ENCODE assay signal across 7 mouse cellular contexts in the genomic region with DNA sequence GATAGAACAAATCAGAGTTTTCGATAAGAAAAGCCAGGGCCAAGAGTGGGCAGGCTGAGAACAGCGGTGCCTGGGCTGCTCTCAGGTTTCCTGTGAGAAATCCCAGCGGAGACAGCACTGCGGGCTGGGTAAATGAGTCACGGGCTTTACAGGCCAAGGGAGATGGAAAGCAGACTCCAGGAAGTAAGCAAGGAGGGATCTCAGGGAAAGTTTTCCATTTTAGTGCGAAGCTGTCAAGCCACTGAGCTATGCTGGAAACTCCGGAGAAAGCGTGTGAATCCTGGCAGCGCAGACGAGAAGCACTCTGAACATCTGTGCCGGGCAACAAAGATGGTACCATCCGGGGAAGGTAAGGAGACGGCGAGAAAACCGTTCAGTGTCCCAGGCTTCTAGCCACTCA. TPM values are rescaled to one million over a fixed set of nuclear protein-coding genes. Genes with fewer than 3 reads are reported as not detected.
DNase-seq lines count a peak whose midpoint lies in the region; ATAC-seq and TF ChIP-seq lines count a peak whose summit lies in the region.

No protein-coding gene starts in this region.

- H3K4me2 ChIP-seq in intestine, embryonic 16.5 days (ENCODE audit: low read depth, low read length) = peak overlapping the region; percentile 44
- peak overlapping the region; percentile 91 for H3K4me2 ChIP-seq in myocyte (ENCODE audit: low read depth)

- peak; percentile 33 for DNase-seq in R1 (ENCODE audit: low read depth, low spot score)
- DNase-seq in heart, adult 11 months = peak; percentile 98
- no peak for DNase-seq in thymus, adult 18-20 months

- no peaks in the 10 kb centered on the region for H3K4me1 ChIP-seq in ES-Bruce4 (ENCODE audit: control insufficient read depth, insufficient read depth, low read length)
- H3K4me1 ChIP-seq in intestine, embryonic 16.5 days (ENCODE audit: control insufficient read depth, insufficient read depth, low read length) = peaks cover 26% of the 10 kb centered on the region

- H3K27ac ChIP-seq in ES-Bruce4 (ENCODE audit: insufficient read depth, low read length) = no peak overlapping the region
- peak overlapping the region; percentile 82 for H3K27ac ChIP-seq in intestine, embryonic 16.5 days (ENCODE audit: low read length)

- WGBS in intestine, embryonic 16.5 days = 8% methylated on average over 15 of the region's 15 CpGs

- H3K27me3 ChIP-seq in ES-Bruce4 (ENCODE audit: control insufficient read depth, insufficient read depth, low read length, poor library complexity, severe bottlenecking) (no peaks in the 10 kb centered on the region), myocyte (ENCODE audit: control insufficient read depth, insufficient read depth, insufficient read length) (no peaks in the 10 kb centered on the region)
- no peaks in the 10 kb centered on the region for H3K27me3 ChIP-seq in intestine, embryonic 16.5 days (replicated peaks; ENCODE audit: control insufficient read depth, insufficient read depth, low read length)

- no peaks in the 10 kb centered on the region for H3K9me3 ChIP-seq in ES-Bruce4 (replicated peaks; ENCODE audit: control insufficient read depth, insufficient read depth, low read length, poor library complexity, severe bottlenecking)
- H3K9me3 ChIP-seq in intestine, embryonic 16.5 days (ENCODE audit: control insufficient read depth, low read length) = no peaks in the 10 kb centered on the region

- no peaks in the 10 kb centered on the region for H3K36me3 ChIP-seq in ES-Bruce4 (ENCODE audit: control insufficient read depth, insufficient read depth, low read length, poor library complexity, severe bottlenecking)
- H3K36me3 ChIP-seq in intestine, embryonic 16.5 days (ENCODE audit: control insufficient read depth, insufficient read depth, low read length) = no peaks in the 10 kb centered on the region
- no peaks in the 10 kb centered on the region for H3K36me3 ChIP-seq in myocyte (ENCODE audit: control insufficient read depth, insufficient read depth)

- TF ChIP-seq EP300 in ES-Bruce4 (IDR thresholded peaks at IDR 0.05; ENCODE audit: insufficient read depth, low read depth, low read length) = no peak

- peak; percentile 59; the same call in 1 of the 2 replicates for ATAC-seq in intestine, embryonic 16.5 days
- no peak for ATAC-seq in activated CD4-positive, CD25-positive, alpha-beta regulatory T cell, adult 4 months

- H3K9ac ChIP-seq in ES-Bruce4 (ENCODE audit: low read depth, poor library complexity, severe bottlenecking) = peak overlapping the region; percentile 80
- H3K9ac ChIP-seq in intestine, embryonic 16.5 days (ENCODE audit: low read depth, low read length) = peak overlapping the region; percentile 51

- no peak for TF ChIP-seq CTCF in ES-Bruce4 (IDR thresholded peaks at IDR 0.05; ENCODE audit: low read depth, low read length)

- TF ChIP-seq POLR2A in ES-Bruce4 (IDR thresholded peaks at IDR 0.05; ENCODE audit: insufficient read depth, low read length) (no peak), myocyte (IDR thresholded peaks at IDR 0.05; ENCODE audit: insufficient read length, low read depth) (no peak)

- H3K79me2 ChIP-seq in myocyte (ENCODE audit: control insufficient read depth, insufficient read depth) = no peaks in the 10 kb centered on the region

- H3K4me3 ChIP-seq in ES-Bruce4 (ENCODE audit: low read depth, low read length) (peak overlapping the region; percentile 20; the same call in 1 of the 2 replicates), myocyte (peak overlapping the region; percentile 40)
- peak overlapping the region; percentile 28 for H3K4me3 ChIP-seq in intestine, embryonic 16.5 days (ENCODE audit: low read length)

- H3ac ChIP-seq in myocyte (ENCODE audit: control insufficient read depth, insufficient read length) = no peak overlapping the region

TF ChIP-seq in myocyte, 11 proteins besides CTCF, POLR2A, EP300 and RAD21:
- TF ChIP-seq SRF (IDR thresholded peaks at IDR 0.05; ENCODE audit: control insufficient read depth, insufficient read length, low read depth) (peak; percentile 19), CEBPB (IDR thresholded peaks at IDR 0.05; ENCODE audit: insufficient read depth, poor library complexity, severe bottlenecking) (no peak), POLR2AphosphoS2 (IDR thresholded peaks at IDR 0.05; ENCODE audit: insufficient read length, low read depth) (peak; percentile 15)

RNA-seq across cellular contexts. Expression of a gene that starts 11.2 kb away (rescaled TPM):
- 26.5 and 27.5 TPM in 2 replicates for polyA plus RNA-seq in ES-Bruce4 (2011; ENCODE audit: insufficient read depth, insufficient read length, low read depth, missing spikeins)
- 17.1 and 17.8 TPM in 2 replicates for polyA plus RNA-seq in intestine, embryonic 16.5 days (2015; fragmentation: Nextera tagmentation; extraction: Ambion mirVana)
- 47.6 TPM for polyA plus RNA-seq in myocyte (2012; fragmentation: generic; extraction: Trizol)
- polyA plus RNA-seq in activated CD4-positive, CD25-positive, alpha-beta regulatory T cell, adult 4 months (2017; shearing (Covaris generic)) = 1 to 10 TPM; 6.7 to 7.9 TPM

RNA-seq across cellular contexts. Expression of a gene that starts 28.0 kb away (rescaled TPM):
- 78.4 and 86.5 TPM in 2 replicates for polyA plus RNA-seq in ES-Bruce4 (2011; ENCODE audit: insufficient read depth, insufficient read length, low read depth, missing spikeins)
- polyA plus RNA-seq in intestine, embryonic 16.5 days (2015; fragmentation: Nextera tagmentation; extraction: Ambion mirVana) = 115 and 125 TPM in 2 replicates
- polyA plus RNA-seq in myocyte (2012; fragmentation: generic; extraction: Trizol) = 126 TPM
- polyA plus RNA-seq in activated CD4-positive, CD25-positive, alpha-beta regulatory T cell, adult 4 months (2017; shearing (Covaris generic)) = 10 to 100 TPM; 40.7 to 42.8 TPM

RNA-seq across cellular contexts. Expression of a gene that starts 42.5 kb away (rescaled TPM):
- polyA plus RNA-seq in ES-Bruce4 (2011; ENCODE audit: insufficient read depth, insufficient read length, low read depth, missing spikeins) (105 and 123 TPM in 2 replicates), myocyte (2012; fragmentation: generic; extraction: Trizol) (17.6 TPM)
- 73.7 and 86.4 TPM in 2 replicates for polyA plus RNA-seq in intestine, embryonic 16.5 days (2015; fragmentation: Nextera tagmentation; extraction: Ambion mirVana)
- polyA plus RNA-seq in activated CD4-positive, CD25-positive, alpha-beta regulatory T cell, adult 4 months (2017; shearing (Covaris generic)) = 10 to 100 TPM; 51.3 to 61.4 TPM

RNA-seq across cellular contexts. Expression of a gene that starts 43.3 kb away (rescaled TPM):
- polyA plus RNA-seq in ES-Bruce4 (2011; ENCODE audit: insufficient read depth, insufficient read length, low read depth, missing spikeins) (not detected in 2 replicates), myocyte (2012; fragmentation: generic; extraction: Trizol) (0.47 TPM)
- polyA plus RNA-seq in intestine, embryonic 16.5 days (2015; fragmentation: Nextera tagmentation; extraction: Ambion mirVana) = 0.66 and 0.92 TPM in 2 replicates
- under 1 TPM in 1 of 2 experiments, not detected in 1; 0.87 TPM for polyA plus RNA-seq in activated CD4-positive, CD25-positive, alpha-beta regulatory T cell, adult 4 months (2017; shearing (Covaris generic))

Comparison
In these comparisons a context has a peak if more than half of its experiments do, and no peak if none do; other contexts are left out.
1. DNase-seq: peak in R1 (single experiment) and heart, adult 11 months (single experiment); none in thymus, adult 18-20 months (0 of 2).
2. Peak in every context shown above with its lines, with median percentiles within 50 percentile points of each other: H3K4me3 ChIP-seq.